Mouse (Mus musculus): Measurements from ENCODE around the gene Flvcr1.

DNA sequence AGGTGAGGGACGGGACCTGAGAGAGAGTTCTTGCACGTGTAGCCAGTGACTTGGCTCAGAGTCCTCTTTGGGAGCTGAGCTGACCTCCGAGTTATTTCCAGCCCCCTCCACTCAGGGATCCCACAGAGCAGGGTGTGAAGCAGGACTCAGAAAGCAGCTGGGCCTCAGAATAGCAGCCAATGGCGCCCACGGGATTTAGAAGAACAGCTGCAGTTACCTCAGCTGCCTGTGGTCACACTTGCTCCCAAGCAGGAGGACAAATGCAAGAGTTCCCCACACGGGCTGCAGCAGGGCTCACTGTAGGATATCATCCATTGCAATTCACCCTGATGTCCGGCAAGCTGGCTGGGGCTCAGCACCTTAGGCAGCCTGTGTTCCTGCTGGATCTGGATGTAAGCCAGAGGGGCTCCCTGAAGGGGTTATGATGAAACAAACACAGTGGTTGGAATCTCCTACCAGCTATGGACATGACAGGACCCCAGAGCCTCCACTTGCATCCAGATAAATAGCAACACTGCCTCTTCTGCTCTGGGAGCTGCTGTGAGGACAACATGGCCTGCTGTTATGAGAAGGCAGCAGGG lies 53.3 kb downstream of the Flvcr1 start:
- TF ChIP-seq POLR2A (IDR thresholded peaks at IDR 0.05; ENCODE audit: control insufficient read depth, extremely low read depth, insufficient read depth, low read length, poor library complexity): no peak
- TF ChIP-seq CTCF (IDR thresholded peaks at IDR 0.05; ENCODE audit: borderline replicate concordance, control insufficient read depth, extremely low read depth, insufficient read depth, low read length, poor library complexity): no peak
